Mouse (Mus musculus): ENCODE data around the gene Elmo3. TPM values are rescaled to one million over a fixed set of nuclear protein-coding genes. Genes with fewer than 3 reads are reported as not detected.
A peak's percentile ranks its signal among the peaks of the same experiment; 100 is the strongest.

The Elmo3 gene
- total and polyA plus RNA-seq, 3 experiments, result 1.3 to 2.9 TPM; not detected in 1

DNA sequence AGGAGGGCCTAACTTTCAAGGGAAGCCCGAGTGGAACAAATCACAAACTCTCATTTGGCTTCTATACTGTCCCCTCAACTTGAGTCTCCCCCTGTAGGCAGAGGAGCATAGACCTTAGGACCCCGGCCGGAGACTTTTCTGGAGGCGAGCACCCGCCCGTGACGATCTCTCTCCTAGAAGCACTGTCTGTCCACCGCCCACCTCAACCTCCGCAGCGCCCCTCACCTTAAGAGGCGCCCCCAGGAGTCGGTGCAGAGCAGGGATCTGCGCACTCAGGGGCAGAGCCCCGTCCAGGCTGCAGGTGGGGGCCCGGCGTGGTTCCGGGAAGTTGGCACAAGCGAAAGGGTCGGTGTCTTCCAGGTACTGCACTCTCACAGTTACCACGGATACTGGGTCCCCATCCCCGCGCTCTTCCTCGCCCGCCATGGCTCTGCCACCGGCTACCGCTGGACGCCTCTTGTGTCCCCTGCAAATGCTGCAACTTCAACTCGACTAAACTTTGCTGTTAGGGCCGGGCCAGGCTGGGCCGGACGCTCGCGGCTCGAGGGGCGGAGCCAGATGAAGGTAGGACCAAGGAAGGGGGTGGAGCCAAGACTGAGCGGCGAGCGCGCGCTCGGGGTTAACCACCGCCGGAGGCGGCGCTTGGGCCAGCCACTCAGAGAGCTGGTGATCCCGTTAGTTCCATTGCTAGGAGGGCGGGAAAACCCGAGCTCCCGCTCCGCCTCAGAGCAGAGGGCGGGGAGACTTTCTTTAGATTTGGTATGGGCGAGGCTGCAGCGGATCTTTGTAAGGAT, 42.2 kb downstream of the Elmo3 start, which contains the start of gene Fhod1 (continued):
- TF ChIP-seq CTCF (IDR thresholded peaks at IDR 0.05 in 2 of 3, conservative IDR thresholded peaks at IDR 0.05 in 1 of 3; ENCODE audit: control insufficient read depth in 1 of 3, insufficient read depth in 1 of 3, low read depth in 2 of 3, low read length in 3 of 3, poor library complexity in 1 of 3, severe bottlenecking in 1 of 3), result peak in 1 of 3 experiments; percentile 19; a peak in 1 of 6 replicates
- TF ChIP-seq ZNF384 (IDR thresholded peaks at IDR 0.05; ENCODE audit: low read depth, low read length), result no peak
- no peak for TF ChIP-seq BHLHE40 (IDR thresholded peaks at IDR 0.05; ENCODE audit: borderline replicate concordance, low read depth, low read length)
- TF ChIP-seq JUND (IDR thresholded peaks at IDR 0.05; ENCODE audit: low read depth, low read length), result no peak
- TF ChIP-seq POLR2A (IDR thresholded peaks at IDR 0.05; ENCODE audit: control insufficient read depth in 1 of 2, insufficient read depth in 1 of 2, low read depth in 1 of 2, low read length in 2 of 2, poor library complexity in 1 of 2), result peak; percentile 51 to 64; a peak in 2 of 4 replicates
- TF ChIP-seq ZKSCAN1 (IDR thresholded peaks at IDR 0.05; ENCODE audit: low read depth, low read length), result no peak
- no peak for TF ChIP-seq MAFK (IDR thresholded peaks at IDR 0.05; ENCODE audit: borderline replicate concordance, low read depth, low read length)
- TF ChIP-seq HCFC1 (IDR thresholded peaks at IDR 0.05; ENCODE audit: low read depth, low read length), result 0 out of 2 replicates have a peak, but pooled peaks have one; percentile 51
- TF ChIP-seq ZC3H11A (IDR thresholded peaks at IDR 0.05; ENCODE audit: low read depth, low read length), result no peak
- 0 out of 2 replicates have a peak, but pooled peaks have one; percentile 35 for TF ChIP-seq NRF1 (IDR thresholded peaks at IDR 0.05; ENCODE audit: insufficient read depth, low read depth, low read length, poor library complexity, severe bottlenecking)
- no peak; the same call in 1 of the 2 replicates for TF ChIP-seq RCOR1 (IDR thresholded peaks at IDR 0.05; ENCODE audit: low read depth, low read length)
- no peak; the same call in 1 of the 2 replicates for TF ChIP-seq POLR2AphosphoS2 (IDR thresholded peaks at IDR 0.05; ENCODE audit: low read length)
- TF ChIP-seq SMC3 (IDR thresholded peaks at IDR 0.05; ENCODE audit: low read depth, low read length), result no peak
- TF ChIP-seq POLR2AphosphoS5 (IDR thresholded peaks at IDR 0.05; ENCODE audit: borderline replicate concordance, low read depth, low read length), result no peak
- no peak for TF ChIP-seq USF2 (IDR thresholded peaks at IDR 0.05; ENCODE audit: borderline replicate concordance in 1 of 2, insufficient read depth in 1 of 2, low read depth in 1 of 2, low read length in 2 of 2)
- peak; percentile 46 for TF ChIP-seq MXI1 (IDR thresholded peaks at IDR 0.05; ENCODE audit: low read depth, low read length)

DNA sequence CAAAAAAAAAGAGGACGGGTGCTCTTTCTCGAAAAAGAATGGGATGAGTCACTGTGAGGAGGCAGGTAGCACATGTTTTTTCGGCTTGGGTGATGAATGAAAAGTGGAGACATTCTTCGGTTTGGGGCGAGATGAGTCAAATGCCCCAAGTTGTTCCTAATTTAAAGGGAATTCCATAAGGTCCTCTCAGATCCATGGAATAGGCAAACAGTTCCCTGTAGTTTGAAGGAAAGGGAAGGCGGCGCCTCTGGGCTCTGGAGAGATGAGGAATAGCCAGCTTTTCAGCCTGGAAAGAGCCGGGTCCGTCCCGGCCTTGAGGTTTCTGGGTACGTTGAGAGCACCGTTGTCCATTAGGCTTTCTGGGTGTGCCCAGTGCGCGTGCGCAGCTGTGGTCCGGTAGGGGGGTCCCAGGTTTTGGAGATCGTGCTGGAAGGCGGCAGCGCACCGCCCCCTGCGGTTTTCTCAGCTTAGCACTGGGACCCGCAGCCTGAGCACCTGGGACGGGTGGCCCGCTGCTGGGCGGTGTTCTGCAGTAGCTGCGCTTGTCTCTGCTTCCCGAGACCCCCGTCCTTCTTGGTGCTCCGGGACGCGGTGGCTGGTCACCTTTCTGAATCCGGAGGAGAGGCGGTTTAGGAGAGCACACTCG, 43.2 kb downstream of the Elmo3 start, which contains the start of gene Slc9a5:
TSS of gene Slc9a5 (plus strand) at position 394 of the 646 bp plus-strand sequence.
- H3K27ac ChIP-seq (ENCODE audit: control insufficient read depth, low read depth, low read length), result peak within 1 kb of the TSS; percentile 21; the same call in 1 of the 2 replicates
- peaks cover 8 to 31% of the 10 kb centered on the region in 2 experiments for H3K4me1 ChIP-seq (ENCODE audit: control insufficient read depth in 1 of 2, insufficient read depth in 2 of 2, low read length in 2 of 2)

More for the DNA sequence above, 43.2 kb downstream of the Elmo3 start, which contains the start of gene Slc9a5:
- peak; percentile 77 for TF ChIP-seq NRF1 (IDR thresholded peaks at IDR 0.05; ENCODE audit: insufficient read depth, low read depth, low read length, poor library complexity, severe bottlenecking)
- TF ChIP-seq POLR2AphosphoS2 (IDR thresholded peaks at IDR 0.05; ENCODE audit: low read length), result no peak
- Histone ChIP-seq H3K9me3 (replicated peaks; ENCODE audit: insufficient read depth, low read length) (no peaks in the 10 kb centered on the region), H3K27me3 (ENCODE audit: control insufficient read depth in 1 of 2, insufficient read depth in 2 of 2, low read length in 2 of 2) (peaks cover 5 to 11% of the 10 kb centered on the region in 2 experiments; a peak in 3 of 4 replicates), H3K79me2 (ENCODE audit: control insufficient read depth, insufficient read depth, low read length, poor library complexity) (peaks cover 4% of the 10 kb centered on the region; the same call in 1 of the 2 replicates), H3K4me3 (ENCODE audit: control insufficient read depth in 1 of 2, insufficient read depth in 1 of 2, low read depth in 2 of 2, low read length in 2 of 2) (peak within 1 kb of the TSS; percentile 86 to 93), H3K36me3 (ENCODE audit: control insufficient read depth in 1 of 2, insufficient read depth in 2 of 2, low read length in 2 of 2) (peaks cover 0 to 16% of the 10 kb centered on the region in 2 experiments; a peak in 2 of 4 replicates), H3K9ac (ENCODE audit: control insufficient read depth, low read depth, low read length, poor library complexity, severe bottlenecking) (peak within 1 kb of the TSS; percentile 74)
- DNase-seq (ENCODE audit: low read depth, low spot score), result peak; percentile 46

Measured in MEL (cell line).